Mouse (Mus musculus): ENCODE measurements around the gene Akr1b3. TPM values are rescaled to one million over a fixed set of nuclear protein-coding genes. Genes with fewer than 3 reads are reported as not detected.

Akr1b3 gene
- polyA plus RNA-seq, 1 experiment from 2014 or later: 173 TPM

DNA sequence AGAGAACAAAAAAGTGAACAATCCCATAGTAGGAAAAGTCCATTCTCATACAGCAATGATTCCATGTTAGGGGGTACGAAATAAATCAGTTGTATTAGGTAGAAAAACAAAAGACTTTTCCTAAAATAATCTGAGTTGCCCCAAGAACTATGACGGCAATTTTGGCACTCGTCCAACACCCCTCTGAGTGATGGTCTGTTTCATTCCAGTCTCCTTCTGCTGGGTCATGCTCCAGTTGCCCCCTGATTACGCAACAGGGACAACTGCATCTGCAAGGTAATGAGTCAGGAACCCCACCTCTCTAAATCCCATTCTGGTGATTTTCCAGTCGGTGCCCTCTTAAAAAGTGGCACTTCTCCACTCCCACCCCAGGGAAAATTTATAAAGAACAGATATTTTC lies 894 bp upstream of the Akr1b3 start:
- Histone ChIP-seq H3K4me3 (no peak overlapping the region), H3K4me2 (replicated peaks) (no peak overlapping the region)
- WGBS: 66% methylated on average over 5 of the region's 5 CpGs

DNA sequence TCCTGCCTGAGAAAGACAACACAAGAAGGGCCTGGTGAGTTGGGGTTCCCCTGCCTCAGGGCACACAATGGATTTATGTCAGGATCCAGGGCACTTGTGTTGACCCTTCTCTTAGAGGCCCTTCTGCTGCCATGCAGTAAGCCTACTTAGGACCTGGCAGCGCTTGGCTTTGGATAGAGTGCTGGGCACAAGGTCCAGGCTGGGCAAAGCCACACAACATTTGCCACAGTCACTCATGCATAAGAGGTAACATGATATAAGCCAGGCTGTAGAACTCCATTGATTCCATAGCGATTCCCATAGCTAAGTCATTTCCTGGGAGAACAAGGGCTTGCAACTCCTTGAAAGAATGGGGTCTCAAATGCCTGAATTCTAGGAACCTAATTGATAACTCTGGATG lies 3.4 kb downstream of the Akr1b3 start:
- H3K27me3 ChIP-seq: peaks cover 5% of the 10 kb centered on the region
- no peak for ATAC-seq (ENCODE audit: low FRiP score, low read depth)
- H3K9me3 ChIP-seq: no peaks in the 10 kb centered on the region
- 97% methylated on average over 2 of the region's 2 CpGs for WGBS
- no peak overlapping the region for H3K4me2 ChIP-seq (replicated peaks)
- no peak overlapping the region for H3K4me3 ChIP-seq
- no peak overlapping the region for H3K9ac ChIP-seq (replicated peaks)
- no peak overlapping the region for H3K27ac ChIP-seq (replicated peaks)
- H3K36me3 ChIP-seq: peaks cover 28% of the 10 kb centered on the region
- peaks cover 14% of the 10 kb centered on the region for H3K4me1 ChIP-seq

More for the DNA sequence above, 894 bp upstream of the Akr1b3 start:
- Histone ChIP-seq H3K27me3 (peaks cover 7% of the 10 kb centered on the region), H3K36me3 (no peaks in the 10 kb centered on the region), H3K27ac (replicated peaks) (no peak overlapping the region), H3K9me3 (no peaks in the 10 kb centered on the region), H3K4me1 (peaks cover 14% of the 10 kb centered on the region), H3K9ac (replicated peaks) (no peak overlapping the region)
- no peak for ATAC-seq (ENCODE audit: low FRiP score, low read depth)

DNA sequence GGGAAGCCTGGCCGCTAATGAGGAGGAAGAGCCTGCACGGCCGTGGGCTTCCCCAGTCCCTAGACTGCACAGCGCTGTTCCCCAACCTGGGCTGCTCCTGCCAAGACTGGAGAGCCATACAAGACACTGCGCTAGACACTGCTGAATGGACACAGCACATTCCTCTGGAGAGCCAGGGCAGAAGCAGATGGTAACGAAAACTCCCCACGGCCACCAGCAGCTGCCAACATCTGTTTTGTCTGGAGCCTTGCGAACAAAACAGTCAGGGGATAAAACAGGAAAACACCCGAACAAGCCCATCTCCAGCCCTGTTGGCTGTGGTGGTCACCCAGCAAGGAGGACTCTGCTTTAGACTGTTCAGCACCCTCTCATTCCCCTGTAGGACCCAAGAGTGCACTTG lies 3.9 kb downstream of the Akr1b3 start:
- Histone ChIP-seq H3K9me3 (no peaks in the 10 kb centered on the region), H3K4me1 (peaks cover 14% of the 10 kb centered on the region), H3K27me3 (no peaks in the 10 kb centered on the region; the same call in 1 of the 2 replicates), H3K4me3 (no peak overlapping the region), H3K9ac (replicated peaks) (no peak overlapping the region), H3K36me3 (peaks cover 33% of the 10 kb centered on the region), H3K4me2 (replicated peaks) (no peak overlapping the region), H3K27ac (replicated peaks) (no peak overlapping the region)
- no peak for ATAC-seq (ENCODE audit: low FRiP score, low read depth)
- 87% methylated on average over 9 of the region's 9 CpGs for WGBS

DNA sequence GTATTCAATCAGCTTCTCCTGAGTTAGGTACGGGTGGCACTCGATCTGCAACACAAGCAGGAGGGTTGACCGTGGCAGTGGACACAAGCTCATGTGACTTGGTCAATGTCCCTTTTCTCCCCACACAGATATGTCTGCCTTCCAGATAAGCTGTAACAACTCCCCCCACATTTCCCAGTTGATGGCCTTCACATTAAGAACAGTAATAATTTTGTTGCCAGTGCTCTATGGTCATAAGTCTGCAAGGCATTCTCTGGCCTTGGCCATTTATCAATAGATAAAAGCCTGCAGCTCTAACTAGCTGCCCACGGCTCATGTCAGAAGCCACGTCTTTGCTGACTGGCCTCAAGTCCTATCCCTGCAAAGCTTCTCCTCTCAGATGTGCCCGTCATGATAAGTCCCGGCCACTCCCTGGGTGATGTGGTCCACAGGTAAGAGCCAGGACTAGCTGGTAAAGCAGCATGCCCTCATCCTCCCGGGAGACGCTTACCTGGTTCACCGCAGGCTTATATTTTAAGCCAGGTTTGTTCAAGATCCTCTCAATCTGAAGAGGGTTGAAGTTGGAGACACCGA lies 7.2 kb downstream of the Akr1b3 start:
- Histone ChIP-seq H3K4me3 (no peak overlapping the region), H3K9me3 (no peaks in the 10 kb centered on the region), H3K27ac (replicated peaks) (no peak overlapping the region), H3K4me1 (no peaks in the 10 kb centered on the region), H3K4me2 (replicated peaks) (no peak overlapping the region), H3K36me3 (peaks cover 53% of the 10 kb centered on the region), H3K27me3 (no peaks in the 10 kb centered on the region), H3K9ac (replicated peaks) (no peak overlapping the region)
- WGBS: 94% methylated on average over 11 of the region's 11 CpGs
- ATAC-seq (ENCODE audit: low FRiP score, low read depth): no peak

DNA sequence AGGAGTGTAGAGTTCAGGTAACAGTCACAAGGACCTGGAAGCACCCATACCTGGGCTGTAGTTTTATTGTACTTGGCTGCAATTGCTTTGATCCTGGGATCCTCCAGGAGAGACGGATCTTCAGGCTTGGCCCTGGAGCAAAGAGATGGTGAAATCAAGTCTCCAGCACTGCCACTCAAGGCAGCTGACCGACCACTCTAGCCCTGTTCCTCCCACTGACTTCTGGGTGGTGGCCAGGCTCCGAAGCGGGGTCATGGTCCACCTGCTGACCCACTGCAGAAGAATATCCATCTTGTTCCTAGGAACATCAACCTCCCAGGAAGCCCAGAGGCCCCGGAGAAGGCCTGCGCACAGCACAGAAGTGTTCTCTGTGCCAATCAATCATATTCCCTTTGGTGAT lies 7.8 kb downstream of the Akr1b3 start:
- Histone ChIP-seq H3K9ac (replicated peaks) (no peak overlapping the region), H3K4me3 (no peak overlapping the region), H3K9me3 (no peaks in the 10 kb centered on the region), H3K4me2 (replicated peaks) (no peak overlapping the region), H3K4me1 (no peaks in the 10 kb centered on the region), H3K27me3 (no peaks in the 10 kb centered on the region), H3K27ac (replicated peaks) (no peak overlapping the region), H3K36me3 (peaks cover 57% of the 10 kb centered on the region)
- WGBS: 91% methylated on average over 6 of the region's 6 CpGs
- no peak for ATAC-seq (ENCODE audit: low FRiP score, low read depth)

DNA sequence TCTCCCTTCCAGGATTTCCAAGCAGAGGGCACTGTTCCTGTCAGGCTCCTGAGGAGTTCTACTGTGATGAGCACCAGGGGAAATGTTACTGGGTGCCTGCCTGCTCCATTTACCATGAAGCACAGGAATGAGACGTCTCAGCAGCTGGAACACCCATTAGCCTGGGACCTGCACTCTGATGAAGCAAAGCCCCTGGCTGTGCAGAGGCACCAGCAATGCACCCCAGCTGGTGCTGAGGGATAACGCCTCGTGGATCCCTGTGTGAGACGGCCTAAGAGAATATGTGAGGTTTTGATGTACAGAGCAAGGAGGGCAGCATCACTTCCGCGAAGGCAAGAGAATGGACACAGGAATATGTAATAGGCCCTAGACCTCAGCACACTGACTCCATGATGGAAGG lies 10.5 kb downstream of the Akr1b3 start:
- Histone ChIP-seq H3K27ac (replicated peaks) (no peak overlapping the region), H3K4me3 (no peak overlapping the region), H3K27me3 (no peaks in the 10 kb centered on the region), H3K4me1 (no peaks in the 10 kb centered on the region), H3K9me3 (no peaks in the 10 kb centered on the region), H3K9ac (replicated peaks) (no peak overlapping the region), H3K4me2 (replicated peaks) (no peak overlapping the region), H3K36me3 (peaks cover 67% of the 10 kb centered on the region)
- ATAC-seq (ENCODE audit: low FRiP score, low read depth): no peak
- 91% methylated on average over 6 of the region's 6 CpGs for WGBS

DNA sequence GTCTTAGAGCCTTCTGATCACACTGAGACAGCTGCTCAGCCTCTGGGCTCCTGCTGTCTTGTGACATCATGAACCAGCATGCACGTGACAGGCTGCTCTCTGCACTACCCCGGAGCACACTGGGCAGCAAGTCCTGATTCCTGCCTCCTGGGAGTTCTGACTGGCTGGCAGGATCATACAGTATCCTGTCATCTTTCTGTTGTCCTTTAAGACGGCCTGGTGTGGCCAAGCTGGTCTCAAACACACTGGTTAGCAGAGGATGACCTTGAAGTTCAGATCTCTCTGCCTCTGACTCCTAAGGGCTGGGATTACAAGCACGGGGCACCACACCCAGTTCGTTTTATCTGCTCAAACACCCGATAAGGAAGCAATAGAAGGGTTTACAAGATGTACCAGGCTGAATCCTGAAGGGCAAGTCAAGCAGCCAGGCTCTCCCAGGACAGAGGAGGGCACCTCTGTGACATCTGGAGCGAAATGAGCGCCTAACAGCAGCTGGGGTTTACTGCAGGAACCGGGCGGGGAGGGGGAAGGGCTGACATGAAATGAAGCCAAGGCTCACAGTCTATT lies 12.5 kb downstream of the Akr1b3 start:
- Histone ChIP-seq H3K4me3 (no peak overlapping the region), H3K9ac (replicated peaks) (no peak overlapping the region), H3K4me1 (no peaks in the 10 kb centered on the region), H3K9me3 (no peaks in the 10 kb centered on the region), H3K36me3 (peaks cover 47% of the 10 kb centered on the region), H3K4me2 (replicated peaks) (no peak overlapping the region), H3K27ac (replicated peaks) (no peak overlapping the region), H3K27me3 (no peaks in the 10 kb centered on the region)
- ATAC-seq (ENCODE audit: low FRiP score, low read depth): no peak
- 80% methylated on average over 10 of the region's 10 CpGs for WGBS

DNA sequence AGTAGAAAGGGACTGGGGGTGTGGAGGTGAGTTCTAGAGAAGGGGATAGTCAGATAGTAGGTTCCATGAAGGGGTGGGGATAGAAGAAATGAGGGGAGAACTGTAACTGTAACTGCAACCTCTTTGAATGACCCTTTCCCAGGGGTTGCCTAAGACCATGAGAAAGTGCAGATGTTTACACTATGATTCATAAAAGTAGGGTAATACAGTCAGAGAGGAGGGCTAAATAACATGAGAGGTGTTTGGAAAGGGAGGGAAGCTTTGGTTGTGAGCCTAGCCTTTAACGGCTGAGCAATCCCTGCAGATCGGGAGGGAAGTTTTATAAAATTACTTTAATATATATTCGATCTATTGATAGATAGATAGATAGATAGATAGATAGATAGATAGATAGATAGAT lies 20.2 kb downstream of the Akr1b3 start:
- WGBS: 93% methylated on average over 3 of the region's 3 CpGs
- H3K27ac ChIP-seq (replicated peaks): no peak overlapping the region
- no peak overlapping the region for H3K4me3 ChIP-seq
- H3K4me1 ChIP-seq: no peaks in the 10 kb centered on the region
- H3K4me2 ChIP-seq (replicated peaks): no peak overlapping the region
- ATAC-seq (ENCODE audit: low FRiP score, low read depth): no peak
- H3K36me3 ChIP-seq: no peaks in the 10 kb centered on the region
- H3K9ac ChIP-seq (replicated peaks): no peak overlapping the region
- H3K9me3 ChIP-seq: no peaks in the 10 kb centered on the region
- no peaks in the 10 kb centered on the region for H3K27me3 ChIP-seq

DNA sequence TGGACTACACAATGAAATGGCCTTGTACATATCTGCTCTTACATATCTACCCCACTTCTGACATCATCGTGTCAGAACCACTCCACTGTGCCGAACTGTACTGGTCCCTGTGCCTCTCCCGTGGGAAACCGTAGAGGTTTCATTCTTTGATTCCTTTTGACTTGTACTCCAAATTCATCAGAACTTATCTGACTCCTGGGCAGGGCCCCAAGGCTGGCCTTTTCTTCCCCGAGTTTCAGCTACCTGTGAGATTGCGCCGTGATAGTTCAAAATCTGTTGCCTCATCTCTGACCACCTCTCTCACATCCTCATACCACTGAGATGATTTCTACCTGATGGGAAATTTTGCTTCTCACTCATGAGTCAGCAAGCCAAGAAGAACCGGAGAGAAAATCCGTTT lies 21.8 kb downstream of the Akr1b3 start:
- Histone ChIP-seq H3K36me3 (no peaks in the 10 kb centered on the region), H3K27ac (replicated peaks) (no peak overlapping the region), H3K4me1 (no peaks in the 10 kb centered on the region), H3K9ac (replicated peaks) (no peak overlapping the region), H3K9me3 (no peaks in the 10 kb centered on the region), H3K4me2 (replicated peaks) (no peak overlapping the region), H3K4me3 (no peak overlapping the region), H3K27me3 (no peaks in the 10 kb centered on the region)
- WGBS: 97% methylated on average over 9 of the region's 9 CpGs
- ATAC-seq (ENCODE audit: low FRiP score, low read depth): no peak

DNA sequence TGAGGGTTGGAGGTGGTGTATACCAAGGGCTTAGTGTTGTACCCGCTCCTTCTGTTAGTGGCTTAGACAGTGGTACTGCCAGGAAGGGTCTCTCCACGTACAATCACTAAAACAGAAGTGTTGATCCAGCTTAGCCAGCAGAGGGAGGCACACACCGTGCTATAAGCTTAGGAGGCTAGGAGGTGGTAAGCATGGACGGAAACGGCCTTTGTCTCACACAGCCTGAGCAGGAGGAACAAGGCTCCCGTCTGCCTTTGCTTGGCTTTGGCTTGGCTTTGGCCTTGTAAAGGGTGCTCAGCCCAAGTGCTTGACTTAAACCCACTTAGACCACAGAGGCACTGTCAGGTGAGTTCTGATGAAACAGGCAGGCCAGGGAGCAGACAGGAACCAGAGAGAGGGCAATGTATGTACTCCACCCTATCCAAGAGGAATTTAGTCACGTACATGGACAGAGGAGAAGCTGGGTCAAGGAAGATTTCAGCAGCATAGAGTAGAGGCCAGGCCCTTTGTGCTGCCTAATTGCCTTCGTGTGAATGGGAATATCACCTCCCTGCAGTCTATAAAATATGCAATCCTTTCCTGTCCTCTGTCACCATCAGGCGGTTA lies 24.3 kb downstream of the Akr1b3 start:
- WGBS: 32% methylated on average over 9 of the region's 9 CpGs
- Histone ChIP-seq H3K36me3 (no peaks in the 10 kb centered on the region), H3K9me3 (no peaks in the 10 kb centered on the region), H3K27me3 (no peaks in the 10 kb centered on the region), H3K4me2 (replicated peaks) (0 out of 2 replicates have a peak overlapping the region, but pooled peaks have one; percentile 15), H3K4me3 (no peak overlapping the region), H3K27ac (replicated peaks) (no peak overlapping the region), H3K9ac (replicated peaks) (no peak overlapping the region), H3K4me1 (no peaks in the 10 kb centered on the region)
- peak; percentile 91 for ATAC-seq (ENCODE audit: low FRiP score, low read depth)

DNA sequence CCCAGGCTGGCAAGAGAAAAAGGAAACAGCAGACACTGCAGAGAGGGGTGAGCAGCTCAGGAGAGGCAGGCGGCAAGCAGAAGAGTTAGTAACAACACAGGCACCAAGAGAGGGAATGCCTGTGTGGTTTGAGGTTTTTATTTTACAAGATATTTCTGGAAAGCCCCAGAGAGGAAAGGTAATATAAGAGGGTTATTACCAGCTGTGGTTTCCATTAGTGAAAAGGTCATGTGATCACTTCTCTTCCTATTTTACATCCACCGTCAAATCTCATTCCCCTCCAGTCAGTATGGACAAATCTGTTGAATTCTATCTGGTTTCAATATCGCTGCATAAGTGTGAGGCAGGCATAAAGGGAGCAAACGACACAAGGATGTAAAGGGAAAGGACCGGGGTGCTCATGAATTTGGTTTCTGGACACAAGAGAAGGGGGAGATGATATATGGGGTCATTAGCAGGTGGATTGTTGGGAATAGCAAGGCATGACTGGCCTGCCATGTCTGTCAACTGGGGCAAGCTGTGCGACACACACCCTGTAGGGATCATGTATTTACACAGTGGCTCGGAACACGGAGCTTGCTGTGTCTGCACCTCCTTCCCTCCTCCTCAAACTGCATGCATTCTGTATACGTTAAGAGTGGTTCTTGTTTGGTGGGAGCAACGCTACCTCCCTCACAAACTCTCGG lies 24.9 kb downstream of the Akr1b3 start:
- H3K9ac ChIP-seq (replicated peaks): 0 out of 2 replicates have a peak overlapping the region, but pooled peaks have one; percentile 11

DNA sequence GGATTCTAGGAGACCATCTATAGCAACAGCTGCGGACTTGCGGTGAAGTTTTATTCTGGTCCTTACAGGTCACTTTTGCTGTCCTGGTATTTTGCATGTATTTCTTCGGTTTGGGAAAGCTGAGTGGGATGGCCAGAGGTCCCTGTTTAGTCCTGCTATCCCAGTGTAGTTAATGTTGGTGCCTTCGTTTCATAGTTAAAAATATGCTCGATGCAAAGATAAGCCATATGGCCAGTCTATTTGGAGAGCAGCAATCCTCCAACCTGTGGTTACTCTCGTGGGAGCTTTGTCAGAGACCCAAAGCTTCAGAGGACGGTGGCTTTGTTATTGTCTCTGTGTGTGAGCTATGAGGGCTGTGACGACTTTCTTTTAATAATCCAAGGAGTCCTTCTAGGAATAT lies 26.6 kb downstream of the Akr1b3 start:
- no peak overlapping the region for H3K4me3 ChIP-seq
- no peaks in the 10 kb centered on the region for H3K36me3 ChIP-seq
- H3K27me3 ChIP-seq: no peaks in the 10 kb centered on the region
- 82% methylated on average over 8 of the region's 8 CpGs for WGBS
- no peak overlapping the region for H3K4me2 ChIP-seq (replicated peaks)
- no peaks in the 10 kb centered on the region for H3K4me1 ChIP-seq
- H3K27ac ChIP-seq (replicated peaks): no peak overlapping the region
- no peak for ATAC-seq (ENCODE audit: low FRiP score, low read depth)
- H3K9me3 ChIP-seq: no peaks in the 10 kb centered on the region
- no peak overlapping the region for H3K9ac ChIP-seq (replicated peaks)

More for the DNA sequence above, 24.9 kb downstream of the Akr1b3 start:
- no peak overlapping the region for H3K27ac ChIP-seq (replicated peaks)
- no peaks in the 10 kb centered on the region for H3K36me3 ChIP-seq
- no peaks in the 10 kb centered on the region for H3K4me1 ChIP-seq
- peak; percentile 44; the same call in 1 of the 2 replicates for ATAC-seq (ENCODE audit: low FRiP score, low read depth)
- no peaks in the 10 kb centered on the region for H3K9me3 ChIP-seq
- H3K4me3 ChIP-seq: no peak overlapping the region
- WGBS: 75% methylated on average over 11 of the region's 11 CpGs
- H3K27me3 ChIP-seq: no peaks in the 10 kb centered on the region
- H3K4me2 ChIP-seq (replicated peaks): 0 out of 2 replicates have a peak overlapping the region, but pooled peaks have one; percentile 15

Measured in midbrain, embryonic 12.5 days (tissue).